Mouse (Mus musculus) layer of hippocampus, adult 9-11 months (tissue): Measurements from ENCODE around the gene Tlr8.

Experiments
- DNase-seq: peaks from one replicate; pipeline ENCODE4 v3.0.0; 2022

The Tlr8 gene

DNA sequence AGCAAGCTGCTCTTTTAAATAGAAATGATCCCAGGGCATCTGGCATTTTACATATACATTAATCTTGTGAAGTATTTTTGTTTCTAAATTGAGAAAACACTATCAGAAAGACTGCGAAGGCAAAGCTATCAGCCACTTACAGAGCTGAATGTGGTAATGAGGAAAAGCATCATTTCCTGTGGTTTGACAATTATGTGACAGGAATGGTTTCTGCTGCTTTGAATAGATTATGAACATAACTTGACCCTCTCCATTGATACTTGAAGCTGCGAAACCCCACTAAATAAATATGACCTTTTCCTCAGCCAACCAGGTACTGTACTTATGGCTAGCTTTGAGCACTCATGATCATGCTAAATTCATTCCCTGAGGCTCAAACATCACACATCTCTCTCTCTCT, 62.8 kb downstream of the Tlr8 start:
- DNase-seq, result no peak

- DNase-seq, result no peak
These were observed 68.9 kb downstream of the Tlr8 start for GRCm38 (mm10) chrX:167195228-167195649.
